Mouse (Mus musculus) brain, embryonic 14.5 days (tissue): ENCODE measurements around the gene Pts.

Experiments used
- CTCF ChIP-seq: fragments of 200-500 bp; IDR thresholded peaks from 2 replicates; pipeline ENCODE4 v1.5.1; 2012; ENCODE audit warnings: inconsistent platforms, mild to moderate bottlenecking, moderate library complexity, borderline replicate concordance; ENCODE audit not compliant: insufficient read depth, insufficient read length; ENCODE audit errors: extremely low read depth
- POLR2A ChIP-seq: fragments of 200-500 bp; IDR thresholded peaks from 2 replicates; pipeline ENCODE4 v1.6.1; 2012; ENCODE audit warnings: mild to moderate bottlenecking, inconsistent platforms, borderline replicate concordance; ENCODE audit not compliant: poor library complexity, insufficient read depth, insufficient read length, severe bottlenecking; ENCODE audit errors: extremely low read depth

- TF ChIP-seq CTCF = no peak
- no peak for TF ChIP-seq POLR2A
Observed at GRCm38 (mm10) chr9:50497536-50497935, 31.0 kb downstream of the Pts start.
